In genomic region chr9:116173473-116174170, GRCm38 (mm10) we compare ENCODE assay signal across 8 mouse cellular contexts. TPM values are rescaled to one million over a fixed set of nuclear protein-coding genes. Genes with fewer than 3 reads are reported as not detected.
DNase-seq lines count a peak whose midpoint lies in the region; ATAC-seq and TF ChIP-seq lines count a peak whose summit lies in the region.

No protein-coding gene starts in this region.

- 86% methylated on average over 16 of the region's 16 CpGs for WGBS in forebrain, embryonic 10.5 days
- WGBS in forebrain, embryonic 16.5 days, result 90% methylated on average over 16 of the region's 16 CpGs
- 70% methylated on average over 16 of the region's 16 CpGs for WGBS in heart, postnatal 0 days
- WGBS in liver, postnatal 0 days (ENCODE audit: insufficient replicate concordance), result 37% methylated on average over 16 of the region's 16 CpGs

- no peak for DNase-seq in forebrain, embryonic 10.5 days (ENCODE audit: extremely low spot score, low spot score)
- DNase-seq in B cell, adult 2 months, result peak; percentile 52 to 56
- no peak for DNase-seq in heart, postnatal 0 days (ENCODE audit: low spot score)
- no peak for DNase-seq in liver, postnatal 0 days
- no peak for DNase-seq in right cerebral cortex, postnatal 14 days
- DNase-seq in right cerebral cortex, postnatal 10 days (ENCODE audit: low spot score in 2 of 2), result no peak
- DNase-seq in ovary, postnatal 14 days (ENCODE audit: low spot score), result no peak

- H3K4me1 ChIP-seq in forebrain, embryonic 10.5 days, result peaks cover 27% of the 10 kb centered on the region
- peaks cover 10% of the 10 kb centered on the region for H3K4me1 ChIP-seq in forebrain, embryonic 16.5 days (replicated peaks; ENCODE audit: control insufficient read depth, insufficient read depth, low read length)
- 0 out of 2 replicates have a peak, but pooled peaks cover 8% of the 10 kb centered on the region for H3K4me1 ChIP-seq in heart, postnatal 0 days (ENCODE audit: control insufficient read depth, insufficient read depth)
- peaks cover 45% of the 10 kb centered on the region for H3K4me1 ChIP-seq in liver, postnatal 0 days (ENCODE audit: insufficient read depth)

- no peaks in the 10 kb centered on the region for H3K36me3 ChIP-seq in forebrain, embryonic 10.5 days (replicated peaks)
- H3K36me3 ChIP-seq in forebrain, embryonic 16.5 days (ENCODE audit: control insufficient read depth, insufficient read depth), result no peaks in the 10 kb centered on the region
- H3K36me3 ChIP-seq in heart, postnatal 0 days (replicated peaks; ENCODE audit: control insufficient read depth, insufficient read depth, low read length), result no peaks in the 10 kb centered on the region
- no peaks in the 10 kb centered on the region for H3K36me3 ChIP-seq in liver, postnatal 0 days (replicated peaks; ENCODE audit: insufficient read depth, low read length)

- H3K27ac ChIP-seq in forebrain, embryonic 10.5 days, result no peak overlapping the region
- H3K27ac ChIP-seq in forebrain, embryonic 16.5 days (ENCODE audit: low read length), result no peak overlapping the region
- peak overlapping the region; percentile 91 for H3K27ac ChIP-seq in heart, postnatal 0 days (ENCODE audit: low read depth)
- H3K27ac ChIP-seq in liver, postnatal 0 days (ENCODE audit: low read depth), result peak overlapping the region; percentile 94

- H3K9ac ChIP-seq in forebrain, embryonic 16.5 days (replicated peaks; ENCODE audit: low read depth, low read length), result no peak overlapping the region
- H3K9ac ChIP-seq in heart, postnatal 0 days (replicated peaks; ENCODE audit: low read depth, low read length), result peak overlapping the region; percentile 80
- peak overlapping the region; percentile 86 for H3K9ac ChIP-seq in liver, postnatal 0 days (replicated peaks)

- H3K9me3 ChIP-seq in forebrain, embryonic 10.5 days, result no peaks in the 10 kb centered on the region
- no peaks in the 10 kb centered on the region for H3K9me3 ChIP-seq in forebrain, embryonic 16.5 days (ENCODE audit: control insufficient read depth, low read length)
- no peaks in the 10 kb centered on the region for H3K9me3 ChIP-seq in heart, postnatal 0 days (replicated peaks; ENCODE audit: control insufficient read depth, low read length)
- no peaks in the 10 kb centered on the region for H3K9me3 ChIP-seq in liver, postnatal 0 days (ENCODE audit: low read length)

- no peak for TF ChIP-seq EP300 in heart, postnatal 0 days (IDR thresholded peaks at IDR 0.05; ENCODE audit: low read depth)
- TF ChIP-seq EP300 in liver, postnatal 0 days (IDR thresholded peaks at IDR 0.05; ENCODE audit: low read depth), result no peak

- peaks cover 41% of the 10 kb centered on the region for H3K27me3 ChIP-seq in forebrain, embryonic 10.5 days (ENCODE audit: poor library complexity, severe bottlenecking)
- peaks cover 8% of the 10 kb centered on the region for H3K27me3 ChIP-seq in forebrain, embryonic 16.5 days (replicated peaks; ENCODE audit: control insufficient read depth, insufficient read depth, low read length)
- H3K27me3 ChIP-seq in heart, postnatal 0 days (ENCODE audit: control insufficient read depth, insufficient read depth, low read length), result no peaks in the 10 kb centered on the region
- no peaks in the 10 kb centered on the region for H3K27me3 ChIP-seq in liver, postnatal 0 days (ENCODE audit: insufficient read depth, low read length)

- peak overlapping the region; percentile 83 for H3K4me3 ChIP-seq in forebrain, embryonic 10.5 days
- H3K4me3 ChIP-seq in forebrain, embryonic 16.5 days (replicated peaks; ENCODE audit: low read length), result no peak overlapping the region
- H3K4me3 ChIP-seq in heart, postnatal 0 days (ENCODE audit: low read depth, low read length), result peak overlapping the region; percentile 74
- H3K4me3 ChIP-seq in liver, postnatal 0 days (ENCODE audit: low read depth, low read length), result peak overlapping the region; percentile 72

- no peak overlapping the region for H3K4me2 ChIP-seq in forebrain, embryonic 16.5 days (ENCODE audit: low read length)
- peak overlapping the region; percentile 80 for H3K4me2 ChIP-seq in heart, postnatal 0 days (ENCODE audit: low read depth, low read length)
- H3K4me2 ChIP-seq in liver, postnatal 0 days (ENCODE audit: low read depth, low read length), result peak overlapping the region; percentile 78

- no peak for TF ChIP-seq CTCF in heart, postnatal 0 days (IDR thresholded peaks at IDR 0.05; ENCODE audit: low read depth)
- TF ChIP-seq CTCF in liver, postnatal 0 days (IDR thresholded peaks at IDR 0.05; ENCODE audit: low read depth), result no peak

- no peak for ATAC-seq in forebrain, embryonic 16.5 days
- ATAC-seq in heart, postnatal 0 days (ENCODE audit: insufficient read depth, low read depth), result no peak
- ATAC-seq in liver, postnatal 0 days, result no peak

RNA-seq across cellular contexts. Expression of gene Tgfbr2, which starts 1.5 kb away (rescaled TPM):
- polyA plus RNA-seq in forebrain, embryonic 10.5 days (2016; fragmentation: Nextera tagmentation; extraction: Ambion mirVana), result 5.2 and 5.5 TPM in 2 replicates
- polyA plus RNA-seq in forebrain, embryonic 16.5 days (2015; fragmentation: Nextera tagmentation; extraction: Ambion mirVana), result 6.5 and 8.8 TPM in 2 replicates
- 70.8 and 81.4 TPM in 2 replicates for total RNA-seq in heart, postnatal 0 days (2014; rRNA removed; ENCODE audit: low replicate concordance)
- polyA plus RNA-seq in heart, postnatal 0 days (2015; fragmentation: Nextera tagmentation; extraction: Ambion mirVana), result 15.1 and 16.0 TPM in 2 replicates
- 5.2 and 5.6 TPM in 2 replicates for polyA plus RNA-seq in liver, postnatal 0 days (2015; fragmentation: Nextera tagmentation; extraction: Ambion mirVana)

Comparison
In these comparisons a context has a peak if more than half of its experiments do, and no peak if none do; other contexts are left out.
1. DNase-seq: peak in B cell, adult 2 months (2 of 2); none in forebrain, embryonic 10.5 days (single experiment), heart, postnatal 0 days (single experiment), liver, postnatal 0 days (single experiment), right cerebral cortex, postnatal 14 days (single experiment), right cerebral cortex, postnatal 10 days (0 of 2) and ovary, postnatal 14 days (single experiment).
2. H3K27ac ChIP-seq: peak in heart, postnatal 0 days (single experiment) and liver, postnatal 0 days (single experiment); none in forebrain, embryonic 10.5 days (single experiment) and forebrain, embryonic 16.5 days (single experiment).